Mouse (Mus musculus) urinary bladder, postnatal 25 days (tissue): ENCODE measurements around the gene Gm28051.

Source experiments
- DNase-seq: peaks from one replicate; pipeline ENCODE4 v3.0.0; 2022; ENCODE audit warnings: low spot score

Gene Gm28051

DNA sequence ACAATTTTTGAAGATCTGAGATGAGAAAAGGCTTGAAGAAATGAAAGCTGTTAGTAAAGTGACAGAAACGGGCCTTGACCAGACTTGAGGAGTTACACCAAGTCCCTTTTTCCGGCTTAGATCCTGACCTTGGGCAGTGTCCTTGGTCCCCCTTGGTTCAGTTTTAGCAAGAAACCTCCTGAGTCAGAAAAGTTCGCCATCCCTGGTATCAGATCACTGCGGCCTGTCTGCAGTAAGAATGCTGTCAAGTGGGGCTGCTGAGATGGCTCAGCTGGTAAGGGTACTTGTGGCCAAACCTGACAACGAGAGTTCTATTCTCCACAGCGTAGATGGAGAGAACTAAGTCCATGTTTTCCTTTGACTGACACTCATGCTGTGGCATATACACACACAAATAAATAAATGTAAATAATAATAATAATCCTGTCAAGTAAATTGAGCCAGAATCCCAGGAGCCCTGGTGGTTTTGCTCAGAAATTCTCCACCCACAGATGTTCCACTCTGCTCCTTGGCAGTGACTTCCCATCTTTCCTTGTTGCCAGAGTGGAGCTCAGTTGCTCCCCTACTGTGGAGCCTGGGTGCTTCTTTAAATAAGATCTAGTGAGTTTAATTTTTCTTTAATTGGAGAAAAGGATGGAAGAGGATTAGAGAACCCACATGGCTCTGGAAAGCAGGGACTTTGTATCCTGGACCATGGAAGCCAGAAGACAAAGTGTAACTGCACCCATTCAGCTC lies 51.5 kb downstream of the Gm28051 start:
- DNase-seq = no peak

DNA sequence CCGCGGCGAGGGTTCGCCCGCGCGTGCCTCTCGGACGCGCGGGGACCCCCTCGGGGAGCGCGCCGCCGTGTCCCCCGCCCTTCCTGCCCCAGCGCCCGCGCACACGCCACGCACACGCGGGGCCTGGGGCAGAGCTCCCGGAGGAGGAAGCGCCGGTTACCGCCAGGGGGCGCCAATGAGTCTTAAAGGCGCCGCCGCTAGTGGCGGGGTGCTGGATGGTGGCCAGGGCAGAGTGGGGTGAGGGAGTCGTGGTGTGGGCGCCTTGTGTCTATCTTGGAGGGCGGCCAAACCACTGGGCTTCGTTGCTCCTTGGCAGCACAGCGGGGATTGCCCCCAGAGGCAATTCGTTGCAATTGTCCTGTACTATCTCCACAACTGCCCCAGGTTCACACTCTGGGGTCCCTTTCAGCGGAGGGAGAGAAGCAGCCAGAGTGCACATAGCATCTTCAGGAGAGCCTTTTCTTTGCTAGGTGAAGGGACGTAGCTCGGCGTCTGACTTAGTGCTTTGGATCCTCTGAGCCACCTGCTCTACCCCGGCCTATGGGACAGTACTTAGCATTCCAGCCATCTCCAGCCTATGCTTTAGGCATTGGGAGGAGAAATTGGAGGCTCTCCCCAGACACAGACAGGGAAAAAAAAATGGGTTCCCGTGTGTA lies 52.2 kb downstream of the Gm28051 start:
- peak; percentile 91 for DNase-seq

DNA sequence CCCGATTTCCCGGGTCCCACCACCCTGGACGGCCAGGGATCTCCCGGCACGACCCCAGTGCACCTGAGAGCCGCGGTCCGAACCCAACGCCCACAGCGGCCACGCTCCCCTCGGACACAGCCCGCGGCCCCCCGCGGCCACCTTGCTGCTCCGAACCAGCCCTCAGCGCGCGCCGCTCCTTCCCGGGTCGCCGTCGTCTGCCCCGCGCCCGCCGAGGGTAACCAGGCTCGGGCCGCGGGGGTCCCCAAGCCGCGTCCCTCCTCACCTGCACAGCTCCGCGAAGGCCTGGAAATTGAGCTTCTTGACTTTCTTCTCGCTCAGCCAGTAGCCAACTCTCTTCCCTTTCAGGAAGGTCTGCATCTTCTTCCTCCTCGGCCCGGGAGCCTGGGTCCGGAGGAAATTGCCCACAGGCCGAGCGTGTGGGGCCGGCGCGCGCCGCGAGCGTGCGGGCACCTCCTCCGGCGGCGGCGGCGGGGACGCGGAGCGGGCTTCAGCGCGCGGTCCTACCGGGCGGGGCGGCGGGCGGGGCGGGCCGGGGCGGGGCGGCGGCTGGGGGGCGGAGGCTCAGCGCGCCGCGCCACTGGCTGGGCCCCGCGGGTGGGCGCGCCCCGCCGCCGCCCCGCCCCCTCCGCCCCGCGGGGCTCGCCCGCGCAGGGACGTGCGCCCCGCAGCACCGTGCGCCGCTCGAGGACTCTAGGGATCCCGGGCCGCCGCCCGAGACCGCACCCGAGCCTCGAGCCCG lies 52.9 kb downstream of the Gm28051 start, which contains the start of gene Itpk1:
Gene Itpk1, minus strand, starts transcription at position 474 of the 742 bp plus-strand sequence.
- DNase-seq = peak; percentile 47

DNA sequence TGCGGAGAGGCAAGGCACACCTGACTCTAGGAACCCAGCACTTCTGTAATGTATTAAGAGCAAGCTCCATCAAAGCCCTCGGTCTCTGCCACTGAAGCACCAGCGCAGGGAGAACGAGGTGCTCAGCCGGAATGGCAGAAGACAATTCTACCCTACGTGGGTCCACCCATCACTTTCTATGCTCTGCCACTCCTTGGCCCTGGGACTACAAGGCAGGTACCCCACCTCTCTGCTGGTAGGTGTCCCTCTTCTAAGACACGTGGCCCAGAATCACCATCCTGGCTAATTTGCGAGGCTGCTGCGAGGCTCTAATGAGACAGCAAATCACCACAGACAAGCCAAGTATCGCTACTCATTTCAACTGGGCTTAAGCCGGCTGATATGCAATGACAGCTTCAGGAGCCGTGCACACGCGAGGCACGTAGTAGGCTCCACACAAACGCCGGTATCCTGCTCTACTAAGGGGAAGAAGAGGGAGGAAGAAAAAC lies 53.6 kb downstream of the Gm28051 start:
- DNase-seq = no peak

DNA sequence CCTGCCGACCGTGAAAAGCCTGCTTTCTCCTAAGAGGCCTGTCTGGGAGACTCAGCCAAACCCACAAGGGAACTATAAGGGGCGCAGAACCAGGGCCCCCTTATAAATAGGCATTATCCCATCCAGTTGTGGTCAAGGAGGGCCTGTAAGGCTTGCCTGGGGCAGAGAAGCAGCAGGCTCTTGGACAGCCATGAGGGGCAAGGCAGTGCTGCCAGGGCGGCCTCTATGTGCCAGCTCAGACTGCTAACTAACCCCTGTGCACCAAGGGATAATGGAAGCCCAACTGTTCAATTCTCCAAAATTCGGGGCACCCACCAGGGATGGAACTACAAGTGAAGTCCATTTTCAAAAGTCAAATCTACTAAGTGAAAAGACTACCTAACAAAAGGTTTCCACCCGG lies 54.1 kb downstream of the Gm28051 start:
- DNase-seq = no peak

DNA sequence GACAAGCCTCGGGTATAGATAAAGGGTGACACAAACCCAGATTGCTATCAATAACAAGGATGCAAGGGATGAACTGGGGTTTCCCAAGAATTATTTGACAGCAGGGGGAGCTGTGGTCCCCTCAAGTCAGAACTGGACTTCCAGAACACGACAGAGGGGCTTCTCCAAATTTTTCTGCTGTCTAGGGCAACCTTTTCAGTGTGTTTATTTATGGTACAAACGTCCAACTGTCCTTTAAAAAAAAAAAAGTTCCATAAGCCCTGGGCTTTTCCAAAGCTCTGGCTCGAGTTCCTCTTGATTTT lies 54.5 kb downstream of the Gm28051 start:
- DNase-seq = no peak

DNA sequence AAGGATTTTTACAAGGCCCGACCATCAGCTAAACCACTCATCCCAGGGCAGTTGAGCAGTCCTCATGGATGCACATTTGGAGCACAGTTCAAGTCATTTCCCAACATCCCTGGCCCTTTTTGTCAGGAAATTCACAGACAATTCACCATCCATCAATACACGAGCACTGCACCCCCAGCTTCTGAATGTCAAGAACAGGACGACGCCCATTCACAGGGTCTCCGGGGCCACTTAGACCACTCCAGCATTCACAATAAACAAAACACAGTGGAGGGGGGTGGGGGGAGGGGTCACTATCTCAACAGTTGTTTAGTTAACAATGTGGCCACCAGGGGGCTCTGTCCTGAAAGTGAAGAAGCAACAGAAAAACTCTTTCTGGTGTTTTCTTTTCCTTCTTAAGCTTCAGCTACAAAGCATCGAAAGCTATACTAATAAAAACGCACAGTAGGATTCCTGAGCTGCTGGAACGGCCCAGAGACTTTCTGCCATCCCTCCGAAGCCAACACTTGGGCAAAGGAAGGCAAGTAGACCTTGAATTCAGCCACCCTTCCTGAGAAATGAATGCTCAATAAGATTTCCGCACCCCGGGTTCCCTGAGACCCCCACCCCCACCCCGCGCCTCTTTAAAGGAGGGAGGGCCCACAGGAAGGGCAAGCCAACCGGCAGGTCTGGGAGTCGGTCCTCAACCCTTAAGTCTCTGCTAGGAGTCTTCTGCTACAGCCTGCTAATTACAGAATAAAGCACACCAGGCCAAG lies 55.0 kb downstream of the Gm28051 start:
- DNase-seq = peak; percentile 81

DNA sequence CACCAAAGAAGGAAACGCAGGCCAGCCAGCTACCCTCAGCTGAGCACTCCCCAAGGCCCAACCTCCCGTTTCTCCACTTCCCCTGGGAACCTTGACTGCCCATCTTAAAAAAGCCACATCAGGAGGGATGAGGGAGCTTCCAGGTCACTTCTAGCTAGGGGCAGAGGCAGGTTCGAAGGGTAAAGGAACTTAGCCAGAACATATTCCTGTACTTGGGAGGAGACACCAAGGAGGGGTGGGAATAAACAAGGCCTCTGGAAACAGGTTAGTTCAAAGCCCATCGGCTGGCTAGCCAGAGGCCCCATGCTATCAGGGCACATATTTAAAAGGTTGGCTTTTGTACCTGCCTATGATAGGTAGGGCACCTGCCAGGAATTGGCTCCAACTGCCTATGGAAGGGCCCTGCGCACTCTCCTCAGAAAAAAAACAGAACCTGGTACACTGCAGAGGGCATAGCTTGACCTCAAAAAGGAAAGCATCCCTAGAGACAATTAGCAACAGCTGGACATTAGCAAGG lies 55.8 kb downstream of the Gm28051 start:
- DNase-seq = no peak

DNA sequence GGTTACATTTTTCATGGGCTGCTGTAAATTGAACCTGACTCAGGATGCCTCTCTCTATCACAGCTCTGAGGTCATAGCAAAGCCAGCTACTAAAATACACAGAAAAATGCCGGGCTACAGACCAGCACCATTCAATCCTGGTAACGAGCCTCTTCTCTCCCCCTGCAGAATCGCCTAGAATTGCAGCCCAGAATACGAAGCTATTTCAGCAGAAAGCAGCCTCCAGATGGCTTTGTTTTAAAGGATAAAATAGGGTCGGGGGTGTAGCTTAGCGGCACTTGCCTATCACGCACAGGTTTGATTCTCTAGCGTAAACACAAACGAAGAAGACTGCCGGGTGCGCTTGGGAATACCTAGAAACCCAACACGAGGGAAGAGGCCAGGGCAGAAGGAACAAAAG lies 57.1 kb downstream of the Gm28051 start:
- no peak for DNase-seq

DNA sequence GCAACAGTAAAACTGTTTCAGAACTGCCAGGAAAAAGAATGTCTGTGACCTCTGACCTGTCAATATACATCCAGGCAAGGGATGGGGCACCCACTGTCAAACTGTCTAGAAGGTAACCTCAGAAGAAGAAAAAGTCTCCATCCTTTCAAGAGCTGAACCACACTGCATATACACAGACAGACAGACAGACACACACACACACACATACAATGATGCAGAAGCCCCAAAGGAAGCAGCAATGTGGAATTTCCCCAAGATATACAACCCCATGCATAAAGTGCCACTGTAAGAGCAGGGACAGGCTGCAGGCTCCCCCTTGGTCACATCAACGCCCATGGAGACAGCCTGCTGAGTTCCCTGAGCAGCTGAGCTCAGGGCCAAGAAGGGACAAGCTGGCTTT lies 58.4 kb downstream of the Gm28051 start:
- no peak for DNase-seq

DNA sequence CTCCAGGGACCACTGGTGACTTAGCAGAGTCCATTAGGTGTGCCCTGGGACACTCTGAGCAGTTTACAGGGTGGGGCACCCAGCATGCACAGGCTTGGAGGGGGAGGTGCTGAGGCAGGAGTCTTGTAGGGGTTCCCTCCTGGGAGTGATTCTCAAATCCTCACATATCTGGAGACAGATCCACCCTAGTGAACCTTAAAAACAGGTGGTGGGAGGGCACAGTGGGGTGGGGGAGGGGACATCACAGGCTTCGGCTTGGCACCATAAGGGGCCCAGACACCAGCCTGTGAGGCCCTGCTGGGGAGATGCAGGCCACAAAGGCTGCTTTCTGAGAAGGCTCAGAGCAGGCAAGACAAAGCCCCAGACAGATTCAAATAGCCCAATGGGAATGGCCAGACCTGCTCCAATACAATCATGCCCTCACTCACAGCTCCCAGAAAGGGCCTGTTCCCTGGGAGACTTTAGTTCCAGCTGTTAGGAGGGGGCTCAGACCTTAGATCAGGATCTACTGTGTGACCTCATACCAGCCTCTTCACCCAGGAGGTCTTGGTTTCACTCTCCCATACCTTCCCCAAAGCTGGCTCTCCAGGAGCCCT lies 59.4 kb downstream of the Gm28051 start:
- no peak for DNase-seq

DNA sequence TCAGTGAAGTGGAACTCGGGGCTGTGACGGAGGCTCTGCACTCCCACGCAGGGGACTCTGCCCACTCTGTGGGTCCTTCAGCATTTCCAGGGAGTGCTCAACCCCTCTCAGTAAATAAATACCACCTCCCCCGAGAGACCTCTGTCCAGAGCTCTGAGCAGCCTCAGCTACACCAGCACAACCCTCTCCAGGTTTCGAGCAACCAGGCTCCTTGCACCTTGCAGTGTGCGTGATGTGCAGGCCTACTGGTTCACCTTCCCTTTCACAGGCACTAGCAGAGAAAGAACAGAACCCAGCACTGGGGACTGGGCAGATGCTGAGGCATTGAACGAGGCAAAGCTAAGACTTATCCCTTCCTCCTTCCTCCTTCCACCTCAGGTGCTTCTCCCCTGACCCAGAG lies 60.2 kb downstream of the Gm28051 start:
- DNase-seq = no peak

DNA sequence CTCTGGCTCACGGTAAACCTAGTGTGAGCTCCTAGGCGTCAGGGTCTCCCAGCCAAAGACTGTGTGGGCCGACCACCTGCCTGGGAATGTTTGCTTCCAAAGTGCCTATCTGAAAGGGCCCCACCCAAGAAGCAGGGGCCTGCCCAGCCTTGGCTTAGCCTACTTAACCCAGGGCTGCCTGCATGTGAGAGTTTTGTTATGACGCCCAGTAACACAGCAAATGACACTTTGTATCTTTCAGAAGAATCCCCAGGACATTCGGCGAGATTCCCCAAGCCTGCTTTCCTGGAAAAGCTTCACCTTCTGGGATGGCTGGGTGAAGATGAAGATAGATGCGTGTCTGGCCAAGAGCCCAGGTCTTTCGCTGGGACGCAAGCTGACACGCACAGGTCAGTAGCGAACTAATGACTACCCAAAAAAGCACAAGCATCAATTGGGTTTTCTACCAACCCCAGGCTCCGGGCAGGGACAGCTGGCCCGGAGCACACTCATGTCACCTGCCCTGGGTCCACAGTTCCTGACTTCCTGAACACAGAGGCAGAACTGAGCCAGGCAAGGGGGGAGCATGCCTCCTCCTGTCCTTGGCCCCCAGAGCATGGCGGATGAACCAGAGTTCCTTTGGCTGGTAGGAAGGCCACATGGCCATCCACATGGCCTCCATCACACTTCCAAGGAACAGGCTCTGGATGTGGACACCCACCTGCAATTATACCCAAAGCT lies 60.8 kb downstream of the Gm28051 start:
- DNase-seq = no peak

DNA sequence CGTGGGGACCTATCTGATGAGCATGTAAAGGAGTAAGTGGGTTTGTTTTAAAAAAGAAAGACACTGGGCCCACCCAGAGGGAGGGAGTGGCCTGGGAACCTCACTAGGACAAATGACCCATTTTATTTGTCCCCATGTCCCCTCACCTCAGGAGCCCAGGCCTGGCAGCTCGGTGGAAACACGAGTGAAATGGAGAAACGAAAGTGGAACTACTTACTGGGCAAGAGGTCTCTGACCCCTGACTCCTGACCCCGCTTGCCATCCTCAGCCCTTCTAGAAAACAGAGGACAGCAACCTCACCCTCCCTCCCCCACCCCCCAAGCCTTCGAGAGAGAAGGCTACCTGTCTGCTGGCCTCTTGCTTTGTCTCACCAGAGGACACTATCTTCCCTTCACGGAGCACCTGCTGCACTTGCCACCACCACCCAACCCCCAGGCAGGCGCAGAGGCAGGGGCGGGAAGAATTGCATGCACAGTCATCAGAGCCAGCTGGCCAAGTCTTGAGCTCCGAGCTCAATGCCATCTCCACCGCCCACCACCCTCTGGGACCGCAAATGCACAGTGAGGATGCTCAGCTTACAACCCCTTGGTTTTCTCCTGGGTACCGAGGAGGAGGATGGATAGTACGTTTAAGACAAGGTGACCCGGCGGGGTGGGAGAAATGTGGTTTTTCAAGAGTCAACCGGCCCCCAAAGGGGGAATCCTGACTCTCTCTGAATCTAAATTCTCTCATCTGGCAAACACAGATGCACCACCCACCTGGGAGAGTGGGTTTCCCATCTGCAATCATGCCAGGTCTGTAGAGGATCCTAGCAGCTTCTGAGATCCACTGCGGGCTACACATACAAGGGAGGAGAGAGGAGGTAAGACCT lies 62.0 kb downstream of the Gm28051 start:
- no peak for DNase-seq

DNA sequence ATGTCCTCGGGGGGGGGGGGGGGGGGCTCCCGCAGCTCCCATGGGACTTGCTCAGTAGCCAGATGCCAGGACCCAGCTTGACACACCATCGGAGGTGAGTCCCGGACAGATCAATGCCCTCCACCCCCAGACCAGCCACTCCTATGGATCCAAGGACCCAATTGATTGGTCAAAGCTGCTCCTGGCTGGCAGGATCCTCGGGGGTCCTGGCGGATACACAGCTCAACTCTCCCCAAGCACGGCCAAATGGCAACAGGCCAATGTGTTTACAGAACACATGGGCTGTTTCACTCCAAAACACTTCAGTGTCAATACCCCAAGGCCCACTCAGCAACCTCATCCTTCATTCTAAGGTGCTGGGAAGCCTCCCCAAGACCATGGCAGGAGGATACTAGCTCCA lies 65.8 kb downstream of the Gm28051 start:
- DNase-seq = no peak

DNA sequence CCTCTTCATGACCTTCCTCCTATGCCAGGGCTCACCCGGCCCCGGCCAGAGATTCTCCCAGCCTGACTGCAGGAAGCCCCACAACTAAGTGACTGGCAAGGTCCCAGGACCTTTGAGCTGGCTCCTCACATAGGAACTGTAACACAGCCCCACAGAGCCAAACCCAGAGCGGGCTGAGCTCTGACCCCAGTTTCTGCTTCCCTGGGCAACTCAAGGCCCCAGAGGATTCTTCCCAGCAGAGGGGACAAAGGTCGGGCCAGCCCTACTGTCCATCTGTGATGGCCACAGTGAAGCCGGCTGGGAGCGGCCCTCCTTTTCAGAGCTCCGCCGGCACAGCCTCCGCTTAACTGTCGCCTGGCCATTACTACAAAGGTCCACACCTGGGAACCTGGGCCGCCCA lies 66.4 kb downstream of the Gm28051 start:
- DNase-seq = no peak

DNA sequence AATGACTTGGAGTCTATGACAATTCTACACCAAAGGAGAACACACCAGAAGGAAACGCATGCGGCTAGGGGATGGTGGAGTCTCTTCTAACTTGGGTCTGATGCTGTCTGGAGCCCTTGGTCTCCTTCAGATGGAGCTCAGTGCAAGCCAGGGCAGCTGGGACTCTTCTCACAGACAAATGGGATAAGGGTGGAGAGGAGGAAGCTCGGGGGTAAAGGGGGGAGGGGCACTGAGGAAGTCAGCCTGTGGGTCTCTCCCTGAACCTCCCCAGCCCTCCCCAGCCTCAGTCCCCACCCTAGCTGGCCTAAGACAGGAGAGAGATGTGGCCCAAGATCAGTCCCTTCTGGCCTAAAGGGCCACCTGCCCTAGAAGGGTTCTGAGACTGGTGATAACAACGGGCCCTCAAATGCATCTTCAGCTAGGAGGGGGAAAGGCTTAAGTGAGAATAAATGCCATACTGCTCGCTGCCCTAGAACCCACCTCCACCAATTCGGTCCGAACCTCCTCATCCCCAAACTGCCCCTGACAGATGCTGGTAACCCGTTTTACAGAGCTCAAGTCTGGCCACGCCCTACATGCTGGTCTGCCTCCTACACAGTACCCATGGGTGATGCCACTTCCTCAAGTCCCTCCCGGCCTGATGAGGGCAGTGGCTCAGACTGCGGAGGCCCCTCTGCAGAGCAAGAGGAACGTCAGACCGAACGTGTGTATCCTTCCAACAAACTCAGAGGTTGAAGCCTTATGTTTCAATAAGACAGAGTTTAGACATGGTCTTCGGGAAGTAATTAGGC lies 67.6 kb downstream of the Gm28051 start:
- DNase-seq = no peak

DNA sequence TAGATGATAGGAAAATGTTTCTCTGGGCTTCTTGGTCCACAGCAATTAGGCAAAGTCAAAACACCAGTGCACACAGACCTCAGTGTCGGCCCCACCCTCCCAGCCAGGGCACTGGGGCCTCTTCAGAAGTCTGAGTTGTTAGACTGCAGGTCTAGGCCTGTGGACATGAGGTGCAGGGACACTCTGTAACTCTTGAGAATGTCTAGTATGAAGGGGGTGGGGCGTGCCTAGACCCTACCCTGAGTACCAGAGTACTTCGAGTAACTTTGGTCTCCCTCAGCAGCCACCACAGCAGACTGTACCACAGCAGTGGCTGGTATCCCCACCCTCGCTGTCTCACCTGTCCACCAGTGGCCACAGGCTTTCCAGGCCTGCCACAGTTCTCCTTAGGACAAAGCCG lies 71.2 kb downstream of the Gm28051 start:
- DNase-seq = no peak

DNA sequence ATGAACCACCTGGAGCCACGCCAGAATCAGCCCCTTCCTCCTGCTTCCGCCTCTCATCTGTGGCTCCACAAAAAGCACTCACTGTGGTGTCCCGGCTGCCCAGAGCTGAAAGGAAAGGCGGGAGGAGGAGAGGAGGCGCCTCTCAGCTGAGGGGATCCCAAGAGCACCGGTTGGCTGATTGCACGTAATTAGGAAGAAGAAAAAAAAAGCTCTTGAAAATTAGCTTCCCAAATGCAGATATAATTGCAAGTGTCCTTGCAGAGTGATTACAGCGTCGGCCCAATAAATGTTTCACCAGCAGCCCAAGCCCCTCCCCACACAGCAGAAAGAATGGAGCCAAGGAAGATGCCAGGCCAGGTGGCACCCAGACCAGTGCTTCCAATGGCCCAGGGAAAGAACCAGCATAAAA lies 72.0 kb downstream of the Gm28051 start:
- DNase-seq = no peak
